Mouse (Mus musculus) small intestine, adult 2 months (tissue): ENCODE data around the gene Gas2l1.

Source experiments
- CTCF ChIP-seq: fragments of 200-500 bp; IDR thresholded peaks from 2 replicates; pipeline ENCODE4 v1.5.1; 2012; ENCODE audit warnings: low read depth, mild to moderate bottlenecking, control low read depth, inconsistent platforms, low read length, moderate library complexity, mixed read lengths; ENCODE audit not compliant: insufficient replicate concordance, insufficient read length; ENCODE audit errors: extremely low read depth
- POLR2A ChIP-seq: fragments of 200-500 bp; IDR thresholded peaks from 2 replicates; pipeline ENCODE4 v1.6.1; 2012; ENCODE audit warnings: low read depth, mild to moderate bottlenecking, control low read depth, inconsistent platforms, low read length, moderate library complexity

GRCm38 (mm10) chr11:5025108-5025507 lies 40.0 kb downstream of the Gas2l1 start:
- TF ChIP-seq CTCF: no peak
- no peak for TF ChIP-seq POLR2A
